Mouse (Mus musculus): ENCODE data around the gene Anxa5.

Gene Anxa5

DNA sequence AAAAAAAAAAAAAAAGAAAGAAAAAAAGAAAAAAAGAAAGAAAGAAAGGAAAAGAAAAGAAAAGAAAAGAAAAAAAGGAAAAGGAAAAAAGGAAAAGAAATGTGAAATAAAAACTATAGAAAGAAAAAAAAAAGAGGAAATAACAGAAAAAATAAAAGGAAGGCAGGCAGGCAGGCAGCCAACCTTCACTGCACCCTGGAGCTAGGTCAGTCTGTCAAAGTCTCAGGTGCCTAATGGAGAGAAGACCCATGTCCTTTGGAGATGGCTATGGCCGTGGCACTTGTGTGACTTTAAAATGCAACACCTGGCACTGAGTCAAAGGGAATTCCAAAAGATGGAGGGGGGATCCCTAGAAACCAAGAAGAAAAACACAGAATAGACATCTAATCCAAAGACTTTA lies 12.7 kb upstream of the Anxa5 start:
- DNase-seq (ENCODE audit: low spot score) = no peak

DNA sequence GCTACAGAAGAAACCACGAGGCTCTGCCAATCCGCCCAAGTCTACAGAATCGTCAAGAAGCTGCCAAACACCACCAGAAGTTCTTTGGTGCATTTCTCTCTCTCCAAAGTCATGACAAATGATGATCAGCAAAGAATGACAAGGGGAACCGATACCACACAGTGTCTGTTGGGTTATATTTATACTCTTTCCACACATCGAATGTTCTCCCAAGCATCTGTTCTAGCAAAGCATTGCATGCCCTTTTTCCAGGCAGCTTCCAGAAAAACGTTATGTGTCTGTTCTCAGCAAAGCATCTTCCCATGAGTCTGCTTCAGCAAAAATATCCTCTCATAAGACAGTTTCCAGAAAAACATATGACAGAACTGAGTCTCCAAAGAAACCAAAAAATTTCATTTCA lies 11.2 kb upstream of the Anxa5 start:
- DNase-seq (ENCODE audit: low spot score) = no peak

DNA sequence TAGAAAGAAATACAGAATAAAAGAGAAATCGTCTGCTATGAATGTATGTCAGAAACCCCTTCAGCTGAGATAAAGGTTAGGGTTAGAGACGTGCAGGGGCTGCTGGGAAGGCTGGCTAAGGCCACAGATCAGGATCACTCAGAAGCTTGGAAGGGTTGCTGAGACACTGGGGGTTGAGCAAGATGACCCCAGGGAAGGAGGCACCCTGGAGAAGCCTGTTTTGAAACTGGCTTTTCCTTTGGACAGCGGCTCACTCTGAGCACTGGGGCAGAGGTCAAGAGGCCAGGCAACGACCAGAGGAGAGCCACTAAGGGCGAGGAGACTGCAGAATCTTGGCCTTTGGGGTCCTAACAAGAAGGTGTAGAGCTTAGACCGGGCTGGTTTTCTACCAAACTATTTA lies 10.5 kb upstream of the Anxa5 start:
- DNase-seq (ENCODE audit: low spot score) = no peak

DNA sequence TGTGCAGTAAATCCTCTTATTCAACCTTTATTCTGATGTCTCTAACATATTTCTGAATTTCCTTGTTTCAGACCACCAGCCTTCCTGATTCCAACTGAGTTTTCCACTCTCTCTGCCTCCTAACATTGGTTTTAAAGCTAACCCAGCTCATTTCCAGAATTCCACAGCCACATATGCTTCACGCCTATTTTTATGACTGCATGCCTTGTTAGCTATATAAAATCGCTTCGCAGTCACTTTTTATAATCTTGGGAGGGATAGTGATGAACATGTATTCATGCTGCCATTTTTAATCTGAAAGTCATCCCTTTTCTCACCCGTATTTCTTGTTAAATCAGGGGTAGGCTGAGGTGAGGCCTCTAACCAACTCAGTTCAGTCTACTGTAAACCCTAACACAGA lies 8.6 kb upstream of the Anxa5 start:
- no peak for DNase-seq (ENCODE audit: low spot score)

DNA sequence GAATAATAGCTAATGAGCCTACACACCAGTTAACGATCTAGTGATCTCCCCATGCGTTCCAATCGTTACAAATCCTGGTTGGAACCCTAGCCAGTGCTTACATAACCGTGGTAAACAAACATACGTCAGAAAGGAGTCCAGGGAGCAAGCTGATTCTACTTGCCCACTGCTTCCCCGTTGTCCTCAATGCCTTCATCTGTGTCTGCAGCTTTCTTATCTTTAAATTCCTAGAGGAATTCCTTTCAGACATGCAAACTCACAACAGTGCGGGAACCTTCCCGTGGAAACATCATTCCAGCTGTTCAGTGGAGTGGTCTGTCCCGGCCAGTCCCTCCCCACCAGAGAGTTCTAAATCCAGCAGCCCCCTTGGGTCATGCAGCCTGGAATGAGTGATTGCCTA lies 7.2 kb upstream of the Anxa5 start:
- DNase-seq (ENCODE audit: low spot score) = no peak

DNA sequence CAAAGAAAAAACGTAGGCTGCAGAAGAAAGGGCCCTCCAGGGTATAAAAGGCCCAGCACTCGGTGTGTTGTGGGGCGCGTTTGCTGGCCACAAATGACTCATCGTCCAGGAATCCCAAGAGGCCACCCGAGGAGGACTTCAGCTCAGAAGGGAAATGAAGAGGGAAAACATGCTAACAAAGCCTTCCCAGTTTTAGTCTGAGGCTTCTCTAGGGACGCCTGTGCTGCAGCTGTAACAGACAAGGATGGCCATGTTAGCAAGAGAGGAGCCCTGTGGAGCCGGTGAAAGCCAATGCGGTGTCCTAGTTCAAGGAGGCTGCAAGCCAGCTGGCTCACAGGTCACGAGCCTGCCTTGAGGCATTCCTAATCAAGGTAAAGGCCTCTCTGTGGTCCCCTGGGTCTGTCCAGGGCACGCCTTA lies 6.1 kb upstream of the Anxa5 start:
- DNase-seq (ENCODE audit: low spot score) = peak; percentile 62

DNA sequence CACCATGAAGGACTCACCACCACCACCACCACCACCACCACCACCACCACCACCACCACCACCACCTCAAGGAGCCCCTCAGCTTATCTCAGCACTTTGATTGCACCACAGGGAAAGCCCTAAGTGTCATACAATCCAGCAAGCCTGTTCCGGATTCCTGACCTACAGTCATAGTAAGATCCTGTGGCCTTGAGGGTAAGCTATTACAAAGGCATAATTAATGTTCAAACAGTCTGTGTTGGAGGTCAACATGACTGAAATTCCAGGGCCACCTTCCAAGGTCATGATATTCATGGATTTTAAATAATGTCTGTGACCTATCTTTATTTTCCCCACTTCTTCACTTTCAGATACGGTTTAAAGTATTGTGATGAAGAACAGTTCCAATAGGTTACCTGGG lies 4.8 kb upstream of the Anxa5 start:
- DNase-seq (ENCODE audit: low spot score) = no peak

DNA sequence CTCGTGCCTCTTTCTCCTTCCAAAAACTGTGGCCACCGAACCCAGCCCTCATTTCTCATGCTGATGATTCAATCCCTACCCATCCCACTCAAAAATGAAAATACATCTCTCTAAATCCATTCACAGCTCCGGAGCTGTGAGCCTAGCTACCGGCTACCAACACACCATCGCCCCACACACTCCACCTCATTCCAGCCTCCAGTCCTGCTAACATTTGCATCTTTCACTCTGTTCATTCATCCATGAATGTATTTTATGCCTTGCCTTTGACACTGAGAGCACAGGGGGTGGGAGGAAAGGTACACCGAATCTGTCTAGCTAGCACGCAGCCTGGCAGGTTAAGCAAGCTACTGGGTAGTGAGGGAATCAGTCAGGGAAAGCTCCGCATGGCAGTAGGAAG lies 3.1 kb upstream of the Anxa5 start:
- DNase-seq (ENCODE audit: low spot score) = no peak

DNA sequence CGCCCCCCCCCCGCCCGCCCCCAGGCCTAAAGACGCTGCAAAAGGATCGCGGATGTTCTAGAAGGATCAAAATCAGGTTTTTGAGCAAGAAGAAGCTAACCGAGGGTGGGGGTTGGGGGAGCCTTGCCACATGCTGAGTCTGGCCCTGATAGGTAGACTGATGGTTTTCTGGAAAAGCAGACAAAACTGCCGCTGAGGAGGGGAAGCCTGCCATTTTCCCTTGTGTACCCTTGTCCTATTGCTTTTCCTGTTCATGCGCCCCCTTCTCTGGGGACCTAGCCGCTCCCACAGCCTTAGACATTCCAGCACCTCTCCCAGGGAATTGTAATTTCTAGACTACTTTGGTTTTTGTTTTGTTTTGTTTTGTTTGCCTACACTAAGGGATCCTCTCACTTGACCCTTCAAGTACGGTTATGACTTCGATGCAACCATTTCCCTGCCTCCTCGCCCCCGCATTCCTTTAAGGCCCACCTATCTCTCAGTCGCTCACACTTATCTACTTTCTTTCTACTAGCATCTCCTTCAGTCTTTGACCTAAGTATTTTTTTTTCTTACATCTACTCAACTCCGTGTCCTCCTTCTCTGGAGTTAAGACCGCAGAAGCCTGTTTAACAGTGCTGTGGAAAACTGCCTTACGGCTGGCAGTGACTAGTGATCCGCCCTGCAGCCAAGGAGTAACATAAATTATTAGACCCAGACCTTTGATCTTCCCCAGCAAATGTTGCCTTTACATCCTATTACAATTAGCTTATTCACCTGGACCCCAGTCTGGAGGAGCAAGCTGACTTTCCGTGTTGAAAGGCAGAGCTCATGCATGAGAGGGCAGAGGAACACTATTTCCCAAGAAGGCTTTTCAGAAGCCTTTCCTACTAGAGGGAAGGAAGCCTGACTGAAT lies 814 bp upstream of the Anxa5 start:
- DNase-seq (ENCODE audit: low spot score) = no peak

DNA sequence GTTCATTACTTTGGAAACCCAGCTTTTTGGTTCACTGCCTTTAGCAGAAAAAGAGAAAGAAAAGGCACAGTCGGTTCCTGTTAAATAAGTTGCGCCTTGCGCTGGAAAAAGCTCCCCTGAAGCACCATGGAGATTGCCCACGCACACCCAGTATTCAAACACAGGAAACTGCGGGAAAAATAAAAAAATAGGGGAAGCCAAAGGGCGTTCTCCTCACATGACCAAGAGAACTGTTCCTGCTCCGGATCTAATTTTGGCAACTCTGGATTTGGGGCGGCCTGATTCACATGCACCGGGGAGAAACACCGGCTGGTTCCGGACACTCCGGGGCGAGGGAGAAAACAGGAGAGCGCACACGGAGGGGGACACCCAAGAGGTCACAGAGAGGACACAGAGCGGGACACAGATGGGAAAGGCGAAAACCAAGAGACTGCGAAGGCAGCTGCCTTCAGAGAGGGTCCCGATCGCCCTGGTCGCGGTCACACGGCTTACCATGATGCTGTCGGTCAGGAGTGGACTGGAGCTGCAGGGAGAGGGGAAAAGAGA lies 683 bp downstream of the Anxa5 start:
- peak; percentile 31 for DNase-seq (ENCODE audit: low spot score)

DNA sequence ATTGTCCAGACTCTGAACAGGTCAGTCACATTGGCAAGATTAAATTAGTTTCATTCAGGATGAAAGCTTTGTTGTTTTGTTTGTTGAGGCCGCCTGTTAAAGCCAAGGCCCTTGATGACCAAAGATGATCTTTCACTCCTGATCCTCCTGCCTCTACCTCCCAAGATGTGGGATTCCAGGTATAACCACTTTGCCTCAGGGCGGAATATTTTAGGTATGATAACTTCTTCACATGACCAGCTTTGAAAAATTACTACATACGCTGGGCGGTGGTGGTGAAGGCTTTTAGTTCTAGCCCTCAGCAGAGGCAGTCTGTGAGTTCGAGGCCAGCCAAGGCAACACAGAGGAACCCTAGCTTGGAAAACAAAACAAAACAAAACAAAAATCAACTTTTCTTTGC lies 1.3 kb downstream of the Anxa5 start:
- no peak for DNase-seq (ENCODE audit: low spot score)

DNA sequence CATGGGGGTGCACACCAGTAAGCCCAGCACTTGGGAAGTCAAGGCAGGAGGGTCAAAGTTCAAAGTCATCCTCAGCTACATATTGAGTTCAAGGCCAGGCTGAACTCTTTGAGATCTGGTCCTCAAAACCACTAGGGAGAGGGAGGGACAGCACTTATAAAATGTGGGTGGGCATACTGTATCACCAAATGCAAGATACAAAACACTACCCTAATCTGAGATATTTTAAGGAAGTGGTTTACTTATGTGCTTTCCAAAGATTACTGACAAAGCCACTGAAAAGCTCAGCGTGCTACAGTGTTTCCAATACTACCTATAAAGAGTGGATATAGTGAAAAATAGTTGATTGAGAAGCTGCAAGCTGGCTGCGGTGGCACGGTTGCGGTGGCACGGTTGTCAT lies 2.5 kb downstream of the Anxa5 start:
- DNase-seq (ENCODE audit: low spot score) = no peak

DNA sequence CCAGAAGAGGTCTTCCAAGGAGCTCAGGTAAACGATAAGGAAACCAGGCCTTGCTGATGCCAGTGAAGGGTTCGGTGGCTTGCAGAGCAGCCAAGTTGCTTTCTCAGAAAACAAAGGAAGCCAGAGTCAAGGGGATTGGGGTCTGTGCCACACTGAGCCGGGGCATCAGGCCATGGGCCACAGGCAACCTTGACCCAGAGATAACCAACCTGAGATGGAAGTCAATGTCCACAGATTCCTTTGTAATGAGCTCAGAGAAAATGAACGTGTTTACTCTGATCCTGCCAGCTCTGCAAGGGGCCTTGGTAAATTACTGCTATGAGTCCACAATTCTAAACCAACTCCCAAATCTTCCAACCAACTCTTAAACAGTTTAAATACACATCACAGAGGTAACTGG lies 3.8 kb downstream of the Anxa5 start:
- peak; percentile 33 for DNase-seq (ENCODE audit: low spot score)

DNA sequence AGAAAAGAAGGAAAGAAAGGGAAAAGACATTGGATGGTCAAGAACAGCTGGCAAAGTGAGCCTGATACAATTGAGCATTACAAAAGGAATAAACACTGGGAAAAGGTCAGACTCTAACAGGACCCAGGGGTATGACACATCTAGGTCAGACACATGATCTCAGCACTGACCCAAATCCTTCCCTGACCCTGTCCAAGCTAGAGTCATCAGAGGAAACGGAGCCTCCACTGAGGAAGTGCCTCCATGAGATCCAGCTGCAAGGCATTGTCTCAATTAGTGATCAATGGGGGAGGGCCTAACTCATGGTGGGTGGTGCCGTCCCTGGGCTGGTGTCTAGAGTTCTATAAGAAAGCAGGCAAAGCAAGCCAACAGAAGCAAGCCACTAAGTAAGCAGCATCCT lies 6.8 kb downstream of the Anxa5 start:
- DNase-seq (ENCODE audit: low spot score) = no peak

DNA sequence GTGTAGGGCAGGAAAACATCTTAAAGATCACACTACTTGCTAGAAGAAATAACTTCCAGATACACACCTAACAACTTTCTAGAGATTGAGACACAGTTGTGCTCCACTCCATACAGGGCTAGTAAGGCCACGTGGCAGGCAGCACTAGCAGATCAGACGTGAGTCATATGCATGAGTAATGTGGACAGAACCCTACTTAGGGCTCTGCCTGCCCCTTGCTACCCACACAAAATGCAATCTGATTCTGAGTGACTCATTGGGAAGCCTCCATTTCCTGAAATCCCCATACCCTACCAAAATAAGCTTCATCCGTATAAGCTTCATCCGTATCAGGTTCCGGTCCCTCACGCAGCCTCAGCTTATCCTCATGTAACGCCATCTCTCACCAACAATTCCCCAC lies 8.1 kb downstream of the Anxa5 start:
- no peak for DNase-seq (ENCODE audit: low spot score)

DNA sequence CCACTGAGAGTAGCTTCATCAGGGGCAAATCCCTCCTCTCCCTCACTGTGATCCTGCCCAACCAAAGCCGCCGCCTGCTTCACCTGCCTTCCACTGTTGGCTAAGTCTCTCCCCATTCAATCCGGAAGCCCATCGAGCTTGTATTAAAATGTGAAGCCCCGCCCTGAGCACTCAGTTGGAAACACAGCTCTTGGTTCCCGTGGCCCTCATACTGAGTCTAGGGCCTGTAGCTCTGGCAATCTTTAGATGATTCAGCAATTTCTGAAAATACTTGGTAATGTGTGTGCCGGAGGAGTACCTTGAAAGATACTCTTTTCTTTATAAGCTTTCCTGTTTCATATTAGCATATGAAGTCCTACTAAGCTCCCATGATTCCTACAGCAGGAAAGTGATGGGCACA lies 10.2 kb downstream of the Anxa5 start:
- no peak for DNase-seq (ENCODE audit: low spot score)

DNA sequence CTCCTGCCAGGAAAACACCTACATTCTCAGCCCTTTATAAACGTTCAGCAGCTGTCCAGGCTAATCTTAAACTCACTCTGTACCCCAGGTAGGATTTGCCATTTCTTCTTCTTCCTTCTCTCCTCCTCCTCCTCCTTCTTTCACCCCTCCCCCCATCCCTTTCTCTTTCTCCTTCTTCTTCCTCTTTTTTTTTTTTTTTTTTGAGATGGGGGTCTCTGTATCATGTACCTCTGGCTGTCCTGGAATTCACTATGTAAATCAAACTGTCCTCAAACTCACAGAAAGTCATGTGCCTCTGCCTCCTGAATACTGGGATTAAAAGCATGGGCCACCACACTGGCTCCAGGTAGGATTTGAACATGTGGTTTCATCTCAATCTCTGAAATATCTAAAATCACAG lies 13.3 kb downstream of the Anxa5 start:
- no peak for DNase-seq (ENCODE audit: low spot score)

DNA sequence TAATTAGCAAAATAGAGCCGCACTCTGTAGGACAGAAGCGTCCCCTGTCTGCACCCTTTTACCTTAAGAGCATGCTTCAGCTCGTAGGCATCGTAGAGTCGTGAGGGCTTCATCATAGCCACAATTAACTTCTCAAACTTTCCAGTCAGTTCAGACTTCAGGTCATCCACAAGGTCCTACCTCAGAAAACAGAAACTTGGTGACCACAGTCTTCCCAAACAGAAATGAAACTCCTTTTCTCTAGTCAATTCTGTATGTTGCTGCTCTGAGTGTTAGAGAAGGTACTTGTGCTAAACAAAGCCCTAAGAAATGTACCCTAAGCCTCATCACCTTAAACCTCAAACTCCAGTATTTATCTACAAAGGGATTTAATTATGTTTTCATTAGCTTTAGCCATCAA lies 13.9 kb downstream of the Anxa5 start:
- DNase-seq (ENCODE audit: low spot score) = no peak

DNA sequence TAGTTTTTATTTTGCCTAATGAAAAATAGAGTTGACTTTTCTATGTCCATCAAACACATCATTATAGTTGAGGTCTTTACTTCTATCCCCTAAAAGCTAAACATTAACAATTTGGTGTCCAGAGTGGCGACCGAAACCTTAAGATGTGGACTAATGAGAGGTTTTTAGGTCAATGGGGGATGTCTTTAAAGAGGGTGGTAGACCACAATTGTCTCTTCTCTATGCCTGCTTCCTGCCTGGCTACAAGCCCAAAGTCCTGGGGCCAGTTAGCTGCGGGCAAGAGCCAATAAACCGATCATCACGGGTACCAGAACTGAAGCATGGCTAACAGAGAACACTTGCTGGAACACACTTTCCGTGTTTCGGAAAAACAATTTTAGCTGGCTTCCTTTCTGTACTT lies 15.0 kb downstream of the Anxa5 start:
- no peak for DNase-seq (ENCODE audit: low spot score)

DNA sequence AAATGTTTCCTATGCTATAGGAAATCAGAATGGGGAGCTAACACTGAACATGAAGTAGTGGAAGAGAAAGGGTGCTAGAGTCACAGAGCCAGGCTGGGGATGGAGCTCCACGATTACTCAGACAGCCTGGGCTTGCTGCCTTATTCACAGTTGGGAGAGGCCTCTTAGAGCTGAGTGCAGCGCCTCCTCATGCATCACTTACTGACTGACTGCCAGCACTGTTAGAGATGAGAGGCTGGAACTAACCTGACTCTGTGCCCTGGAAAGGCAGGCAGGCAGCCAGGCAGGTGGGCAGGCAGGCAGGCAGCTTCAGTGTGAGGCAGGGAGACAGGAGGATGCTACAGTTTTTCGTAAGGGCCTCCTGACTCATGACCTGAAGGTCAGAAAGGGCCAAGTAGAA lies 20.1 kb downstream of the Anxa5 start:
- no peak for DNase-seq (ENCODE audit: low spot score)

DNA sequence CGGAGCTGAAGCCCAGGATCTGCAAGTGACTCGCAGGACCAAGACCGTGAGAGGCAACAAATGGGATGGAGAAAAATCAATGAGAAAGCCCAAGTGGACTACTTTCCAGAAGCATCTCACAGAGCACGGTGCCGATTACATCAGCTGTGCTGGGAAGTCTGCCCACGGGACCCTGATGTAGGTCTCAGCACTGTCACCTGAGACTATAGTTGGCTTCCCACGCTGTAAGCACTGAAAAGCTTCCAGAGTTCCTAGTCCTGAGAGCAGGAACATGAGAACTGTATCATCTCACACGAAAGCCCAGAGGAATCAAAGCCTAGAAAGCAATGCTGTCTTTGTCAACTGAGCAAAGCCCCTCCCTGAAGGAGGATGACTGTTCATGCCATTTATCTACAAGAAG lies 20.6 kb downstream of the Anxa5 start:
- DNase-seq (ENCODE audit: low spot score) = no peak

DNA sequence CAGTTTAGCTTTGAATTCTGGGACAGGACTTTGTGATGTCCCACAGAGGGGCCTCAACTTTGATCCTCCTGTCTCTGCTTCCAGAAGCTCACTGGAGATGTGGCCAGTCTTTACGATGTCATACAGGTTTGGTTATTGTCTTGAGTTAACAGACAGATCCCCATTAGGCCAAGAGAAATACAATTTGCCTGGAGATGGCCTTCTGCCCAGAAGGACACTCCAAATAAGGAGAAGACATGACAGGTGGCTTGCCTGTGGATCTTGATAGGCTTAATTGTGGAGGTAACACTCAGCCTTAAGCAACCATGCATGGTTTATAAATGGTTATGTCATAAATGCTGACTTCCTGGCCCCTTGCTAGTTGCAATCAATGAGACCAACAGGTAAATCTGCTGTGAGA lies 23.2 kb downstream of the Anxa5 start:
- DNase-seq (ENCODE audit: low spot score) = no peak

DNA sequence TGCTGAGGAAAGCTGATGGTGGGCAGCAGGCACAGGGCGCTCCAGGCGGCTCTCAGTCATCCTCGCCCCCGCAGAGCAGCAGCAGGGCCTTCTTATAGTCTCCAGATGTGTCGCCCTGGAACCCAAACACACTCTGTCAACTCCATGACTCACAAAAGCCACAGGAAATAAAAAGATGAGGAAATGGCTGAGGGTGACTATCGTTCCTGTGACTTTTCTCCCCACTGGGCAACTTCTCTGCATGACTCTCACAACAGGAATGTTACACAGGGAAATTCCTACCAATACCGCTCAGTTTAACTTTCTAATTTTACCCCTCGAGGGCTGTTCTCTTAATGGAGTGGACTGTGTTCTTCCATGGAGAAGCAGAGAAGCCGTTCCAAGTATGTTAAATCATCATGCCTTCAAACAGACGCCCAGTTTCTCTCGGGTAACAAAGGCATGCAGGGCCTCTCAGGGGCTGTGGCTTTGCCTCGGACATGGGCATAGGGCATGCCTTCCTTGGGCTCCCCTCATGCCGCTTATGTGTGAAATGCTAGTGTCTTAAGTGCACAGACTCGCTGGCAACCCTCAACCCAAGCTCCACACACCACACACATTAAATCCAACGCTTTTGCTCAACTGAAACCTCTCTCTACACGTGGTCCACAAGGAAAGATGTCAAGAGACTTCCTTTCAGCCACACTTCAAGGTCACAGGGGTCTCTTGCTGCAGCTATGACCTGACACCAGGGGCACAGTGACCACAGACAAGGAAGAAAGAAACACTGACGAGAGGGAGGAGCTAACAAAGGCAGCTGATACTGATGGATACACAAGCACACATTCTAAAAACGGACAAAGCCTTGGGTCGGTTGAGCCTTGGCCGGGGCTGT lies 26.2 kb downstream of the Anxa5 start:
- no peak for DNase-seq (ENCODE audit: low spot score)
